Comparison of ENCODE assay signal across 22 mouse cellular contexts in the genomic region with DNA sequence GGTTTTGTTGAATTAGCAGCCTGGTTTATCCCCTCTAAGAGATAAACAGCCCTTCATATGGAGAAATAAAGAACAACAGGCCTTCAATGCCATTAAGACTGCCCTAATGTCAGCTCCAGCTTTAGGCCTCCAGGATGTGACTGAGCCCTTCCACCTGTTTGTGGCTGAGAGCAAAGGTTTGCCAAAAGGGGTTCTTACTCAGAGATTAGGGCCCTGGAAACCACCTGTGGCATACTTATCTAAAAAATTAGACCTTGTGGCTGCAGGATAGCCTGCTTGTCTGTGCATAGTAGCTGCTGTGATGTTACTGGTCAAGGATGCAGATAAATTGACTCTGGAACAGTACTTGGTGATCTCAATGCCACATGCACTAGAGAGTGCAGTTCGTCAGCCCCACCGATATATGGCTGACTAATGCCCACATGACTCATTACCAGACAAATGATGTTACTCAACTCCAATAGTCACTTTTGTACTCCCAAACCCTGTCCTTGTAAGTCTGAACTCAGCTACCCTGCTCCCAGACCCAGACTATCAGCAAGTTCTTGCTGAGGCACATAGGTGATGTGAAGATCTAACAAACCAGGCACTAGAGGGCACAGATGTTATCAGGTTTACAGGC.
A peak's percentile ranks its signal among the peaks of the same experiment; 100 is the strongest.
DNase-seq lines count a peak whose midpoint lies in the region; TF ChIP-seq lines count a peak whose summit lies in the region.
"Had no signal": no experiment of that assay in that cellular context is flagged by ENCODE, and none has a peak within 500 bp of the region (broad histone marks: within the 10 kb centered on the region; RNA-seq: fewer than 3 reads in every experiment).

No protein-coding gene starts in this region.

- no peaks in the 10 kb centered on the region for H3K79me2 ChIP-seq in C2C12 (ENCODE audit: control insufficient read depth, insufficient read depth)

- H3K4me1 ChIP-seq in midbrain, embryonic 10.5 days: no peaks in the 10 kb centered on the region
- H3K4me1 ChIP-seq: embryonic facial prominence, embryonic 10.5 days; embryonic facial prominence, embryonic 12.5 days; forebrain, embryonic 13.5 days; forebrain, embryonic 15.5 days had no signal

- DNase-seq in adrenal gland, adult 2 months: peak; percentile 4
- no peak for DNase-seq in adrenal gland, adult 18-20 months (ENCODE audit: low spot score in 2 of 2)
- DNase-seq in 3T3-L1 (ENCODE audit: low read depth, low spot score) (peak; percentile 79), NIH3T3 (ENCODE audit: low read depth) (peak; percentile 60)
- DNase-seq in layer of hippocampus, postnatal 36 days: no peak
- DNase-seq in midbrain, embryonic 10.5 days (ENCODE audit: low spot score): no peak
- no peak for DNase-seq in testis, postnatal 14 days (ENCODE audit: low spot score)
- DNase-seq: adrenal gland, postnatal 10 days; adrenal gland, postnatal 36 days; B cell, adult 2 months; cerebellum, adult 11 months; cerebellum, adult 18-20 months; cerebellum, adult 8-10 months; cerebellum, adult 9-11 months; cerebellum, postnatal 14 days; cerebellum, postnatal 36 days; forebrain, postnatal 0 days had no signal

- 96% methylated on average over 2 of the region's 2 CpGs for WGBS in midbrain, embryonic 10.5 days

- H3K27me3 ChIP-seq in C2C12 (ENCODE audit: control insufficient read depth, insufficient read depth, insufficient read length): no peaks in the 10 kb centered on the region
- no peaks in the 10 kb centered on the region for H3K27me3 ChIP-seq in midbrain, embryonic 10.5 days (ENCODE audit: low read depth, poor library complexity, severe bottlenecking)
- H3K27me3 ChIP-seq: embryonic facial prominence, embryonic 12.5 days; forebrain, embryonic 13.5 days; forebrain, embryonic 15.5 days had no signal

- TF ChIP-seq CTCF in C2C12 (IDR thresholded peaks at IDR 0.05; ENCODE audit: control insufficient read depth, insufficient read depth, insufficient read length): no peak

- H3K36me3 ChIP-seq in C2C12 (ENCODE audit: control insufficient read depth, insufficient read depth): no peaks in the 10 kb centered on the region
- no peaks in the 10 kb centered on the region for H3K36me3 ChIP-seq in midbrain, embryonic 10.5 days
- H3K36me3 ChIP-seq: embryonic facial prominence, embryonic 10.5 days; embryonic facial prominence, embryonic 12.5 days; forebrain, embryonic 15.5 days had no signal

- H3ac ChIP-seq in C2C12 (ENCODE audit: control insufficient read depth, insufficient read length, low read depth): no peak overlapping the region

- no peak overlapping the region for H3K27ac ChIP-seq in midbrain, embryonic 10.5 days (replicated peaks)
- H3K27ac ChIP-seq: embryonic facial prominence, embryonic 10.5 days; embryonic facial prominence, embryonic 12.5 days; forebrain, embryonic 13.5 days; forebrain, embryonic 15.5 days had no signal

- no peaks in the 10 kb centered on the region for H3K9me3 ChIP-seq in midbrain, embryonic 10.5 days (replicated peaks)
- H3K9me3 ChIP-seq: embryonic facial prominence, embryonic 10.5 days; embryonic facial prominence, embryonic 12.5 days; forebrain, embryonic 13.5 days; forebrain, embryonic 15.5 days had no signal

- no peaks in the 10 kb centered on the region for H3K79me3 ChIP-seq in C2C12 (ENCODE audit: low read depth)

- H3K4me3 ChIP-seq in C2C12 (ENCODE audit: insufficient read depth, poor library complexity, severe bottlenecking): no peak overlapping the region
- H3K4me3 ChIP-seq in midbrain, embryonic 10.5 days: no peak overlapping the region
- H3K4me3 ChIP-seq: embryonic facial prominence, embryonic 10.5 days; embryonic facial prominence, embryonic 12.5 days; forebrain, embryonic 13.5 days; forebrain, embryonic 15.5 days had no signal

TF ChIP-seq in C2C12, 6 proteins besides CTCF, POLR2A, EP300 and RAD21:
- TF ChIP-seq MYOG (IDR thresholded peaks at IDR 0.05; ENCODE audit: control insufficient read depth, extremely low read depth, insufficient read length): no peak
- no peak for TF ChIP-seq FOSL1 (IDR thresholded peaks at IDR 0.05; ENCODE audit: insufficient read depth, low read length, poor library complexity, severe bottlenecking)
- peak; percentile 73 for TF ChIP-seq MYOD1 (IDR thresholded peaks at IDR 0.05; ENCODE audit: control insufficient read depth, insufficient read length, low read depth)
- peak; percentile 50 for TF ChIP-seq USF1 (IDR thresholded peaks at IDR 0.05; ENCODE audit: low read depth)
- TF ChIP-seq CEBPB (IDR thresholded peaks at IDR 0.05; ENCODE audit: low read depth): no peak
- no peak for TF ChIP-seq MAX (IDR thresholded peaks at IDR 0.05)
TF ChIP-seq in C2C12: peak in this region for 2.

Comparison
In these comparisons a context has a peak if more than half of its experiments do, and no peak if none do; other contexts are left out.
1. DNase-seq: peak in adrenal gland, adult 2 months (single experiment), 3T3-L1 (single experiment) and NIH3T3 (single experiment); none in adrenal gland, adult 18-20 months (0 of 2), layer of hippocampus, postnatal 36 days (0 of 2), midbrain, embryonic 10.5 days (single experiment) and testis, postnatal 14 days (single experiment).